ENCODE assay signal across 17 mouse cellular contexts in the genomic region with DNA sequence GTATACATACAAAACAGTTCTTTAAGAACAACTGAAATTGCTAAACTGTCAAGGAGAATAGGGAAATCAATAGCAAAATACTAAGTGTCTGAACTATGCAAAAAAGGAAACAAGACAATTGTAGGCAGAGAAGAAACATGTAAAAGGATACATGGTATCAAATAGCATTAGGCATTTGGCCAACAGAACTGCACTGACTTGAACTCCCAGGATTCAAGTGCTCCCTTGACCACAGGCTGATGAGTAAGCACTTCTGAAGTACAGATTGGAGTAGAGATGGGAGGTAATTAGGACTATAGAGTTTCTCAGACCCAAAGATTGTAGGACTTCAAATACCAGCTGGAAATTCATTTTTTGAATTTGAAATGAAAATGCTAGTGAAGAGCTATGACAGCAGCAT. TPM values are rescaled to one million over a fixed set of nuclear protein-coding genes. Genes with fewer than 3 reads are reported as not detected.
"Had no signal": no experiment of that assay in that cellular context is flagged by ENCODE, and none has a peak within 500 bp of the region (broad histone marks: within the 10 kb centered on the region; RNA-seq: fewer than 3 reads in every experiment).

No protein-coding gene starts in this region.

- DNase-seq: kidney, adult 2 months; kidney, postnatal 14 days; right cerebral cortex, adult 18-20 months; right cerebral cortex, postnatal 25 days; thymus, adult 2 months; thymus, postnatal 25 days had no signal

- H3K27me3 ChIP-seq: kidney, embryonic 15.5 days; limb, embryonic 15.5 days; liver, embryonic 12.5 days; lung, embryonic 15.5 days; midbrain, embryonic 12.5 days had no signal

- H3K4me3 ChIP-seq: kidney, embryonic 15.5 days; limb, embryonic 15.5 days; liver, embryonic 12.5 days; lung, embryonic 15.5 days; midbrain, embryonic 12.5 days had no signal

- H3K4me2 ChIP-seq: kidney, embryonic 15.5 days; limb, embryonic 15.5 days; liver, embryonic 12.5 days; lung, embryonic 15.5 days; midbrain, embryonic 12.5 days had no signal

RNA-seq across cellular contexts. Expression of a gene that starts 38.7 kb away (rescaled TPM):
- total RNA-seq: left cerebral cortex, adult 18-20 months; megakaryocyte-erythroid progenitor cell, adult 5-6 weeks had no signal
- polyA plus RNA-seq: intestine, embryonic 16.5 days; kidney, adult 2 months; large intestine, adult 2 months; liver, embryonic 12.5 days; liver, embryonic 16.5 days; midbrain, embryonic 12.5 days; neural tube, embryonic 14.5 days; thymus, adult 2 months had no signal
